Mouse (Mus musculus) spleen, adult 2 months (tissue): ENCODE measurements at regions not wholly inside any gene's neighbourhood (a gene's known extent, or its start where the extent isn't known, plus 50 kb on each side); places are given as distances from the start of the nearest gene placed in this dataset.

Experiments
- CTCF ChIP-seq: fragments of 200-500 bp; IDR thresholded peaks from 2 replicates; pipeline ENCODE4 v1.5.1; 2011; ENCODE audit warnings: mild to moderate bottlenecking, inconsistent platforms; ENCODE audit not compliant: insufficient read depth, insufficient read length, insufficient replicate concordance; ENCODE audit errors: extremely low read depth
- POLR2A ChIP-seq: fragments of 200-500 bp; IDR thresholded peaks from 2 replicates; pipeline ENCODE4 v1.6.1; 2011; ENCODE audit warnings: low read depth, low read length, inconsistent platforms

DNA sequence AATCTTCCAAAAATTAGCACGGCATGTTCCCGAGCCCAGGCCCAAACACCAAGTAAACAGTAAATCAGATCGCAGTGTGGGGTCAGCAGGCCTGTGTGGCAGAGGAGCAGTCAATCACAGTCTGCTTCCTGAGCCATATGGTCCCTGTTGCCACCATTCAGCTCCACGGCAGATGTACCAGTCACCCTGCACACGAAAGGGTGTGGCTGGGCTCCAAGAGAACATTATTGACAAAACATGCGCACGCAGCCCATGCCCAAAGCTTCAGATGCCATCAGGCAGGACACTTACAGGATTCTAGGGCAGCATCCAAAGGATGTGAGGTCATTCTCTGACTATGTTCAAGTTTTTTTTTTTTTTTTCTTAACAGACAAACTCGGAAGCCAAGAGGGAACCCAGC lies 126.6 kb downstream of the Rybp start:
- TF ChIP-seq CTCF (no peak), POLR2A (no peak)
